Mouse (Mus musculus): Measurements from ENCODE around the gene Eva1a. TPM values are rescaled to one million over a fixed set of nuclear protein-coding genes. Genes with fewer than 3 reads are reported as not detected.

Eva1a gene
- polyA plus RNA-seq, 1 experiment, result 3.9 TPM

- 64% methylated on average over 3 of the region's 3 CpGs for WGBS
- no peak for TF ChIP-seq POLR2A (IDR thresholded peaks at IDR 0.05; ENCODE audit: low read depth, low read length)
- TF ChIP-seq CTCF (IDR thresholded peaks at IDR 0.05; ENCODE audit: extremely low read depth, insufficient read length, insufficient replicate concordance, low read depth, low read length), result no peak
Observed at GRCm38 (mm10) chr6:82084235-82084634, 43.4 kb downstream of the Eva1a start.

GRCm38 (mm10) chr6:82085313-82085908, 44.6 kb downstream of the Eva1a start:
- Histone ChIP-seq H3K27me3 (ENCODE audit: control insufficient read depth, insufficient read depth, low read length) (no peaks in the 10 kb centered on the region), H3K27ac (ENCODE audit: insufficient read depth, low read depth, low read length) (no peak overlapping the region), H3K36me3 (ENCODE audit: control insufficient read depth, insufficient read depth, low read length) (no peaks in the 10 kb centered on the region), H3K4me1 (ENCODE audit: control insufficient read depth, insufficient read depth, insufficient read length, low read length) (no peaks in the 10 kb centered on the region), H3K4me3 (ENCODE audit: low read depth, low read length) (no peak overlapping the region)
- 62% methylated on average over 8 of the region's 8 CpGs for WGBS
- TF ChIP-seq POLR2A (IDR thresholded peaks at IDR 0.05; ENCODE audit: low read depth, low read length) (no peak), CTCF (IDR thresholded peaks at IDR 0.05; ENCODE audit: extremely low read depth, insufficient read length, insufficient replicate concordance, low read depth, low read length) (no peak)

More at GRCm38 (mm10) chr6:82084235-82084634, 43.4 kb downstream of the Eva1a start:
- no peaks in the 10 kb centered on the region for H3K36me3 ChIP-seq (ENCODE audit: control insufficient read depth, insufficient read depth, low read length)
- no peaks in the 10 kb centered on the region for H3K27me3 ChIP-seq (ENCODE audit: control insufficient read depth, insufficient read depth, low read length)
- no peak overlapping the region for H3K4me3 ChIP-seq (ENCODE audit: low read depth, low read length)
- no peaks in the 10 kb centered on the region for H3K4me1 ChIP-seq (ENCODE audit: control insufficient read depth, insufficient read depth, insufficient read length, low read length)
- H3K27ac ChIP-seq (ENCODE audit: insufficient read depth, low read depth, low read length), result no peak overlapping the region

DNA sequence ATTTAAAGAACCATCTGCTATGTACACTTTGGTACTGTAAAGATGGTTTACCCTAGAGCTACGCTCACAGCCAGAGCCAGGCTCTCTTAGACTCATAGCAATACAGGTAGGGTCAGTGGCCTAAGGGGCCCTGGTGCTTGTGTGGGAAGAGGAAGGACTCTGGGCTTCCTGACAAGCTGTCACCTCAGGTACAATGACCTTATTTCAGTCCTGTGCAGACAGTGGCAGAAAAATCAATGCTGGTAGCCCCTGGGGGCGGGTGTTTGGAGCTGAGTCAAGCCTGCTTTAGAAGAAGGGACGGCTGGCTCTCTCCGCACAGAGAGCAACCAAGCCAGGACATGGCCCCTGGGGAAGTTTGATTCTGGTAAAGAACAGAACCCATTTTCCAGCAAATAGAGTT, 47.3 kb downstream of the Eva1a start:
- Histone ChIP-seq H3K27me3 (ENCODE audit: control insufficient read depth, insufficient read depth, low read length) (no peaks in the 10 kb centered on the region), H3K4me3 (ENCODE audit: low read depth, low read length) (no peak overlapping the region), H3K4me1 (ENCODE audit: control insufficient read depth, insufficient read depth, insufficient read length, low read length) (no peaks in the 10 kb centered on the region), H3K36me3 (ENCODE audit: control insufficient read depth, insufficient read depth, low read length) (no peaks in the 10 kb centered on the region), H3K27ac (ENCODE audit: insufficient read depth, low read depth, low read length) (no peak overlapping the region)
- 81% methylated on average over 4 of the region's 4 CpGs for WGBS
- TF ChIP-seq POLR2A (IDR thresholded peaks at IDR 0.05; ENCODE audit: low read depth, low read length) (no peak), CTCF (IDR thresholded peaks at IDR 0.05; ENCODE audit: extremely low read depth, insufficient read length, insufficient replicate concordance, low read depth, low read length) (no peak)

- no peaks in the 10 kb centered on the region for H3K27me3 ChIP-seq (ENCODE audit: control insufficient read depth, insufficient read depth, low read length)
- no peak overlapping the region for H3K27ac ChIP-seq (ENCODE audit: insufficient read depth, low read depth, low read length)
- H3K4me3 ChIP-seq (ENCODE audit: low read depth, low read length), result no peak overlapping the region
- WGBS, result 67% methylated on average over 28 of the region's 28 CpGs
- H3K36me3 ChIP-seq (ENCODE audit: control insufficient read depth, insufficient read depth, low read length), result no peaks in the 10 kb centered on the region
- no peak for TF ChIP-seq POLR2A (IDR thresholded peaks at IDR 0.05; ENCODE audit: low read depth, low read length)
- TF ChIP-seq CTCF (IDR thresholded peaks at IDR 0.05; ENCODE audit: extremely low read depth, insufficient read length, insufficient replicate concordance, low read depth, low read length), result no peak
- no peaks in the 10 kb centered on the region for H3K4me1 ChIP-seq (ENCODE audit: control insufficient read depth, insufficient read depth, insufficient read length, low read length)
Observed at GRCm38 (mm10) chr6:82091773-82092172, 50.9 kb downstream of the Eva1a start.

DNA sequence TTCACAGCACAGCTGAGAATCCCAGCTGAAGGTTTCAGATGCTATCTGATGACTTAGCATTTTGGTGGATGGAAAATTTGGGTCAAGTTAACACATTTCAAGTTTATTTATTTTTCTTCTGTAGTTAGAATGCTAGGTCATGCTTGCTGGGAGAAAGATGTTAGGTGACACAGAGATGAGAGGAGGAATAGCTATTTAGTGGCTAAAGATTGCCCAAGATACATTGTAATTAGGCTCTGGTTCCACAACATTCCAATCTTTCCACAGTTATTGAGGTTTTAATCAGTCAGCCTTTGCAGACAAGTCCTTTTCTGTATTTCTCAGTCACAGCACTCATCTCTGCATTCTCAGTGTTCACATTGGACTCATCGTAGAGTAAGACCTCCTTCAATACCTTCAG, 56.9 kb downstream of the Eva1a start:
- Histone ChIP-seq H3K4me1 (ENCODE audit: control insufficient read depth, insufficient read depth, insufficient read length, low read length) (no peaks in the 10 kb centered on the region), H3K4me3 (ENCODE audit: low read depth, low read length) (no peak overlapping the region), H3K36me3 (ENCODE audit: control insufficient read depth, insufficient read depth, low read length) (no peaks in the 10 kb centered on the region), H3K27ac (ENCODE audit: insufficient read depth, low read depth, low read length) (no peak overlapping the region), H3K27me3 (ENCODE audit: control insufficient read depth, insufficient read depth, low read length) (no peaks in the 10 kb centered on the region)
- 85% methylated on average over 1 of the region's 1 CpGs for WGBS
- no peak for TF ChIP-seq CTCF (IDR thresholded peaks at IDR 0.05; ENCODE audit: extremely low read depth, insufficient read length, insufficient replicate concordance, low read depth, low read length)
- no peak for TF ChIP-seq POLR2A (IDR thresholded peaks at IDR 0.05; ENCODE audit: low read depth, low read length)

DNA sequence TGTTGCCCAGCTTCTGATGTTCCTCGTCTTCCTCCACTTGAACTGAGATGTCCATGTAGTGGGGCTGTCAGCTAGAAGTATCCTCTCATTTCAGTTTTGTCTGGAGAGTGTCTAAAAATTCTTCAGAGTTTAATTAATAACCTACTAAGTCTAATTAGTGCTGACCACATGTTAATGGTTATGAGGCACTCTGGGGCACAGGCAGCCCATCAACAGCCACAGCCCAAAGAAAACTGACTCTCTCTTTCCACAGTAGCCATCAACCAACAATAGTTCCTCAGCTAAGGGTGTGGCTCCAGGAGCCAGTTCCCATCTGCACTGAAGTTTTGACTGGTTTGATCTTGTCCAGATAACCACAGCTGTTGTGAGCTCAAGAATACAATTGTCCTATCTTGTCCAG, 57.6 kb downstream of the Eva1a start:
- H3K4me3 ChIP-seq (ENCODE audit: low read depth, low read length), result no peak overlapping the region
- H3K4me1 ChIP-seq (ENCODE audit: control insufficient read depth, insufficient read depth, insufficient read length, low read length), result no peaks in the 10 kb centered on the region
- 93% methylated on average over 1 of the region's 1 CpGs for WGBS
- H3K27ac ChIP-seq (ENCODE audit: insufficient read depth, low read depth, low read length), result no peak overlapping the region
- no peaks in the 10 kb centered on the region for H3K36me3 ChIP-seq (ENCODE audit: control insufficient read depth, insufficient read depth, low read length)
- H3K27me3 ChIP-seq (ENCODE audit: control insufficient read depth, insufficient read depth, low read length), result no peaks in the 10 kb centered on the region
- TF ChIP-seq CTCF (IDR thresholded peaks at IDR 0.05; ENCODE audit: extremely low read depth, insufficient read length, insufficient replicate concordance, low read depth, low read length), result no peak
- no peak for TF ChIP-seq POLR2A (IDR thresholded peaks at IDR 0.05; ENCODE audit: low read depth, low read length)

GRCm38 (mm10) chr6:82110473-82110872, 69.6 kb downstream of the Eva1a start:
- Histone ChIP-seq H3K36me3 (ENCODE audit: control insufficient read depth, insufficient read depth, low read length) (no peaks in the 10 kb centered on the region), H3K4me1 (ENCODE audit: control insufficient read depth, insufficient read depth, insufficient read length, low read length) (no peaks in the 10 kb centered on the region), H3K27me3 (ENCODE audit: control insufficient read depth, insufficient read depth, low read length) (no peaks in the 10 kb centered on the region), H3K27ac (ENCODE audit: insufficient read depth, low read depth, low read length) (no peak overlapping the region), H3K4me3 (ENCODE audit: low read depth, low read length) (no peak overlapping the region)
- 69% methylated on average over 7 of the region's 7 CpGs for WGBS
- TF ChIP-seq CTCF (IDR thresholded peaks at IDR 0.05; ENCODE audit: extremely low read depth, insufficient read length, insufficient replicate concordance, low read depth, low read length), result no peak
- TF ChIP-seq POLR2A (IDR thresholded peaks at IDR 0.05; ENCODE audit: low read depth, low read length), result no peak
